Mouse (Mus musculus) skeletal muscle tissue, adult 2 months (tissue): ENCODE measurements around the gene Gatad2b.
A peak's percentile ranks its signal among the peaks of the same experiment; 100 is the strongest.
"Not testable (repeated sequence)": the region's sequence is repeated elsewhere in the genome, so short reads cannot be mapped to it uniquely, and the experiment has no call there.

ENCODE experiments used
- DNase-seq: peaks from one replicate; pipeline ENCODE4 v3.0.0-alpha.2; 2012; ENCODE audit warnings: low read depth, low spot score

Gatad2b gene

GRCm38 (mm10) chr3:90292345-90293275, at the start of gene Gatad2b:
Gene Gatad2b, plus strand, starts transcription at chr3:90293178.
- peak; percentile 100 for DNase-seq

- no peak for DNase-seq
These were observed 47.6 kb upstream of the Gatad2b start for GRCm38 (mm10) chr3:90245406-90245805.

- DNase-seq, result no peak
These were observed 45.4 kb upstream of the Gatad2b start for GRCm38 (mm10) chr3:90247630-90247959.

- DNase-seq, result peak; percentile 92
These were observed 44.8 kb upstream of the Gatad2b start, which contains the start of gene Slc39a1 for GRCm38 (mm10) chr3:90247960-90248745. Gene Slc39a1, plus strand, starts transcription at chr3:90248172.

- no peak for DNase-seq
These were observed 44.3 kb upstream of the Gatad2b start for GRCm38 (mm10) chr3:90248746-90249100.

GRCm38 (mm10) chr3:90250791-90251190, 42.2 kb upstream of the Gatad2b start:
- DNase-seq, result no peak

- DNase-seq, result not testable (repeated sequence)
These were observed 41.2 kb upstream of the Gatad2b start for GRCm38 (mm10) chr3:90251731-90252226.

- not testable (repeated sequence) for DNase-seq
These were observed 40.3 kb upstream of the Gatad2b start for GRCm38 (mm10) chr3:90252659-90253058.

GRCm38 (mm10) chr3:90253174-90253573, 39.8 kb upstream of the Gatad2b start:
- not testable (repeated sequence) for DNase-seq

- DNase-seq, result peak; percentile 97
These were observed 39.1 kb upstream of the Gatad2b start, which contains the start of gene Crtc2 for GRCm38 (mm10) chr3:90253653-90254418. Gene Crtc2, plus strand, starts transcription at chr3:90254163.

GRCm38 (mm10) chr3:90254419-90255193, 38.4 kb upstream of the Gatad2b start:
- no peak for DNase-seq

- DNase-seq, result no peak
These were observed 37.8 kb upstream of the Gatad2b start for GRCm38 (mm10) chr3:90255194-90255565.

GRCm38 (mm10) chr3:90255784-90256353, 37.1 kb upstream of the Gatad2b start:
- no peak for DNase-seq

- DNase-seq, result no peak
These were observed 36.0 kb upstream of the Gatad2b start for GRCm38 (mm10) chr3:90256731-90257530.

- no peak for DNase-seq
These were observed 34.5 kb upstream of the Gatad2b start for GRCm38 (mm10) chr3:90258521-90258920.

- no peak for DNase-seq
These were observed 29.7 kb upstream of the Gatad2b start for GRCm38 (mm10) chr3:90263121-90263771.

GRCm38 (mm10) chr3:90264687-90265033, 28.3 kb upstream of the Gatad2b start:
- no peak for DNase-seq

- peak; percentile 93 for DNase-seq
These were observed 27.7 kb upstream of the Gatad2b start, which contains the start of gene Dennd4b for GRCm38 (mm10) chr3:90265034-90265931. Gene Dennd4b, plus strand, starts transcription at chr3:90265185.
